Mouse (Mus musculus) liver, postnatal 0 days (tissue): ENCODE data around the gene Tmem240. TPM values are rescaled to one million over a fixed set of nuclear protein-coding genes. Genes with fewer than 3 reads are reported as not detected.

Experiments
- ATAC-seq: fragments of 200-750 bp; cut with Nextera tagmentation; 2 replicates; pipeline ENCODE4 v1.8.0; 2017; ENCODE audit warnings: mild to moderate bottlenecking, moderate library complexity
- DNase-seq: peaks from one replicate; pipeline ENCODE4 v3.0.0-alpha.2; 2016
- H3K27ac ChIP-seq: fragments of 300-500 bp; sonication (generic); 2 replicates; pipeline ENCODE4 v1.5.1; 2014; ENCODE audit warnings: antibody characterized with exemption, moderate library complexity, mild to moderate bottlenecking, low read depth
- H3K27me3 ChIP-seq: fragments of 300-500 bp; sonication (generic); 2 replicates; pipeline ENCODE4 v1.6.1; 2014; ENCODE audit warnings: low read length, control low read depth, mixed read lengths; ENCODE audit not compliant: insufficient read depth
- H3K36me3 ChIP-seq: fragments of 300-500 bp; sonication (generic); replicated peaks from 2 replicates; pipeline ENCODE4 v1.6.1; 2014; ENCODE audit warnings: mild to moderate bottlenecking, control low read depth, low read length, moderate library complexity, mixed read lengths; ENCODE audit not compliant: insufficient read depth
- H3K4me1 ChIP-seq: fragments of 300-500 bp; sonication (generic); 2 replicates; pipeline ENCODE4 v1.6.1; 2014; ENCODE audit warnings: antibody characterized with exemption, mild to moderate bottlenecking, control low read depth; ENCODE audit not compliant: insufficient read depth
- H3K4me2 ChIP-seq: fragments of 300-500 bp; sonication (generic); 2 replicates; pipeline ENCODE4 v1.6.1; 2014; ENCODE audit warnings: low read depth, mild to moderate bottlenecking, low read length, moderate library complexity, mixed read lengths
- H3K4me3 ChIP-seq: fragments of 300-500 bp; sonication (generic); 2 replicates; pipeline ENCODE4 v1.5.1; 2014; ENCODE audit warnings: low read depth, low read length
- H3K9ac ChIP-seq: fragments of 300-500 bp; sonication (generic); replicated peaks from 2 replicates; pipeline ENCODE4 v1.6.1; 2014; ENCODE audit warnings: mild to moderate bottlenecking, moderate library complexity
- H3K9me3 ChIP-seq: fragments of 300-500 bp; sonication (generic); 2 replicates; pipeline ENCODE4 v1.6.1; 2016; ENCODE audit warnings: mild to moderate bottlenecking, control low read depth, low read length, mixed read lengths
- CTCF ChIP-seq: sonication (generic); IDR thresholded peaks from 2 replicates; pipeline ENCODE4 v1.5.1; 2016; ENCODE audit warnings: antibody characterized with exemption, low read depth
- EP300 ChIP-seq: IDR thresholded peaks from 2 replicates; pipeline ENCODE4 v1.6.1; 2016; ENCODE audit warnings: antibody characterized with exemption, low read depth, mild to moderate bottlenecking
- WGBS: fragments of 180-500 bp; shearing (Covaris S2); extraction: QIAGEN DNeasy Blood & Tissue Kit; methylation state at CpG from one replicate; pipeline ENCODE4 v1.1.7; 2014; ENCODE audit not compliant: insufficient replicate concordance; 5-methylcytosine and 5-hydroxymethylcytosine counted together
- polyA plus RNA-seq: library from polyadenylated mRNA; unstranded; fragments of >200 nt; fragmentation: Nextera tagmentation; extraction: Ambion mirVana; gene quantifications from 2 replicates; pipeline ENCODE4 v1.2.1, GENCODE M21; 2015

Tmem240 gene
- polyA plus RNA-seq, 1 experiment from 2014 or later: 0.02 TPM

- TF ChIP-seq EP300 (no peak), CTCF (no peak)
- H3K27me3 ChIP-seq: no peaks in the 10 kb centered on the region
- ATAC-seq (peak; percentile 94), DNase-seq (peak; percentile 95)
- H3K27ac ChIP-seq: peak within 1 kb of the TSS; percentile 95
- H3K9me3 ChIP-seq: no peaks in the 10 kb centered on the region
- peak within 1 kb of the TSS; percentile 80 for H3K4me2 ChIP-seq
- peak within 1 kb of the TSS; percentile 86 for H3K4me3 ChIP-seq
- WGBS: 1% methylated on average over 78 of the region's 83 CpGs
- peaks cover 11% of the 10 kb centered on the region; the same call in 1 of the 2 replicates for H3K4me1 ChIP-seq
- peak within 1 kb of the TSS; percentile 86 for H3K9ac ChIP-seq
- no peaks in the 10 kb centered on the region; the same call in 1 of the 2 replicates for H3K36me3 ChIP-seq
Measured at GRCm38 (mm10) chr4:155704721-155705591, 29.6 kb upstream of the Tmem240 start, which contains the start of gene Ssu72. Gene Ssu72 (plus strand): TSS chr4:155704800.

DNA sequence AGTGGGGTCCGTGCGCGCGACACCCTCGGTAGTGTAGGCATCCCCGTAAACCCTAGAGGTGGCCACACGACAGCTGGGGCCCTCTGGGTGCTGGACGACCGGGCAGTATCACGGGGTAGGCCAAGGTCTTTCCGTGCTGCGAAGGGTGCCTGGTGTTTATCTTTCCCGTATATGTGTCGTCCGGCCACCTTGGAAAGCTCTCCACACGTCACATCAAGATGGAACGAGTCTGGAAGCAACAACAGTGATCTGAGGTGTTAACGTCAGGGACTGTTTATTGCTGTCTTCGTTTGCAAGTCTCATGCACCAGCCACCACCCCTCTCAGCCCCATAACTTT lies 29.0 kb upstream of the Tmem240 start:
- H3K27me3 ChIP-seq: no peaks in the 10 kb centered on the region
- TF ChIP-seq CTCF: no peak
- TF ChIP-seq EP300: no peak
- no peaks in the 10 kb centered on the region for H3K9me3 ChIP-seq
- peak overlapping the region; percentile 80 for H3K4me2 ChIP-seq
- peak overlapping the region; percentile 86 for H3K9ac ChIP-seq
- H3K27ac ChIP-seq: peak overlapping the region; percentile 95
- peak overlapping the region; percentile 86 for H3K4me3 ChIP-seq
- H3K4me1 ChIP-seq: peaks cover 11% of the 10 kb centered on the region; the same call in 1 of the 2 replicates
- ATAC-seq: no peak; the same call in 1 of the 2 replicates
- no peak for DNase-seq
- 0% methylated on average over 19 of the region's 19 CpGs for WGBS
- no peaks in the 10 kb centered on the region; the same call in 1 of the 2 replicates for H3K36me3 ChIP-seq

GRCm38 (mm10) chr4:155708582-155708981 lies 26.0 kb upstream of the Tmem240 start:
- no peak for ATAC-seq
- Histone ChIP-seq H3K4me2 (no peak overlapping the region), H3K27me3 (no peaks in the 10 kb centered on the region), H3K27ac (no peak overlapping the region), H3K4me3 (no peak overlapping the region), H3K9me3 (no peaks in the 10 kb centered on the region), H3K36me3 (no peaks in the 10 kb centered on the region; the same call in 1 of the 2 replicates), H3K4me1 (peaks cover 10% of the 10 kb centered on the region; the same call in 1 of the 2 replicates), H3K9ac (no peak overlapping the region)
- TF ChIP-seq CTCF (no peak), EP300 (no peak)
- DNase-seq: no peak
- WGBS: 57% methylated on average over 2 of the region's 2 CpGs

- H3K4me2 ChIP-seq: no peak overlapping the region
- H3K9ac ChIP-seq: no peak overlapping the region
- no peaks in the 10 kb centered on the region for H3K9me3 ChIP-seq
- peaks cover 7% of the 10 kb centered on the region; the same call in 1 of the 2 replicates for H3K4me1 ChIP-seq
- DNase-seq (no peak), ATAC-seq (no peak)
- H3K4me3 ChIP-seq: no peak overlapping the region
- TF ChIP-seq EP300 (no peak), CTCF (no peak)
- no peaks in the 10 kb centered on the region; the same call in 1 of the 2 replicates for H3K36me3 ChIP-seq
- H3K27ac ChIP-seq: no peak overlapping the region
- H3K27me3 ChIP-seq: no peaks in the 10 kb centered on the region
Measured at GRCm38 (mm10) chr4:155708988-155709387, 25.6 kb upstream of the Tmem240 start.

- Histone ChIP-seq H3K36me3 (peaks cover 7% of the 10 kb centered on the region), H3K4me1 (peaks cover 7% of the 10 kb centered on the region; the same call in 1 of the 2 replicates), H3K9me3 (no peaks in the 10 kb centered on the region), H3K9ac (peak overlapping the region; percentile 16; the same call in 1 of the 2 replicates), H3K27me3 (no peaks in the 10 kb centered on the region), H3K4me2 (no peak overlapping the region), H3K4me3 (no peak overlapping the region), H3K27ac (peak overlapping the region; percentile 49; the same call in 1 of the 2 replicates)
- TF ChIP-seq CTCF: no peak
- no peak for TF ChIP-seq EP300
- DNase-seq (no peak), ATAC-seq (peak; percentile 35)
- 52% methylated on average over 6 of the region's 6 CpGs for WGBS
Measured at GRCm38 (mm10) chr4:155710521-155711252, 23.9 kb upstream of the Tmem240 start.

GRCm38 (mm10) chr4:155721668-155722083 lies 12.9 kb upstream of the Tmem240 start:
- H3K9ac ChIP-seq: no peak overlapping the region
- no peak overlapping the region for H3K4me2 ChIP-seq
- 57% methylated on average over 4 of the region's 4 CpGs for WGBS
- H3K4me1 ChIP-seq: no peaks in the 10 kb centered on the region
- ATAC-seq (peak; percentile 53; the same call in 1 of the 2 replicates), DNase-seq (no peak)
- no peaks in the 10 kb centered on the region for H3K27me3 ChIP-seq
- no peak overlapping the region for H3K27ac ChIP-seq
- no peaks in the 10 kb centered on the region for H3K9me3 ChIP-seq
- H3K36me3 ChIP-seq: peaks cover 22% of the 10 kb centered on the region
- TF ChIP-seq EP300 (no peak), CTCF (peak; percentile 75)
- no peak overlapping the region for H3K4me3 ChIP-seq
